Mouse (Mus musculus): ENCODE data around the gene Pnpla2. TPM values are rescaled to one million over a fixed set of nuclear protein-coding genes. Genes with fewer than 3 reads are reported as not detected.
"Not testable (repeated sequence)": the region's sequence is repeated elsewhere in the genome, so short reads cannot be mapped to it uniquely, and the experiment has no call there.

Gene Pnpla2
- polyA plus RNA-seq, 1 experiment from 2014 or later: 17.7 TPM

GRCm38 (mm10) chr7:141441460-141441859 lies 13.5 kb upstream of the Pnpla2 start:
- no peak overlapping the region for H3K4me3 ChIP-seq
- no peaks in the 10 kb centered on the region for H3K27me3 ChIP-seq (replicated peaks)
- no peak for ATAC-seq (replicated peaks)
- H3K4me2 ChIP-seq: no peak overlapping the region
- H3K36me3 ChIP-seq (replicated peaks): no peaks in the 10 kb centered on the region
- no peak overlapping the region for H3K27ac ChIP-seq
- no peaks in the 10 kb centered on the region for H3K9me3 ChIP-seq
- H3K4me1 ChIP-seq: peaks cover 29% of the 10 kb centered on the region
- WGBS: 96% methylated on average over 9 of the region's 9 CpGs
- H3K9ac ChIP-seq: no peak overlapping the region

DNA sequence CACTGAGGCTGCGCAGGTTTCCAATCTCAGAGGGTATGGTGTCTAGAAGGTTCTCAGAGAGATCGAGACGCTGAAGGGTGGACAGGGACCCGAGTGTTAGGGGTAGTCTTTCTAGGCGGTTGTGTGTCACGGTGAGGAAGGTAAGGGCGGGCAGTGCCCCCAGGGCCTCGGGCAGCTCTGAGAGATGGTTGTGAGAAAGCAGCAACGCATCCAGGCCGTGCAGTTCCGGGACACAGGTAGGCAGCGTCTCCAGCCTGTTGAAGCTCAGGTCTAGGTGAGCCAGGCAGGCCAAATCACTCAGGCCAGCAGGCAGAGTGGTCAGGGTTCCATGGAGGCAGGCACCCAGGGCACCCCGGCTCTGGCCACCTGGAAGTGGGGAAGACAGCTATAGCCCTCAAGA lies 12.8 kb upstream of the Pnpla2 start:
- H3K9ac ChIP-seq: no peak overlapping the region
- WGBS: 93% methylated on average over 13 of the region's 13 CpGs
- no peak for ATAC-seq (replicated peaks)

DNA sequence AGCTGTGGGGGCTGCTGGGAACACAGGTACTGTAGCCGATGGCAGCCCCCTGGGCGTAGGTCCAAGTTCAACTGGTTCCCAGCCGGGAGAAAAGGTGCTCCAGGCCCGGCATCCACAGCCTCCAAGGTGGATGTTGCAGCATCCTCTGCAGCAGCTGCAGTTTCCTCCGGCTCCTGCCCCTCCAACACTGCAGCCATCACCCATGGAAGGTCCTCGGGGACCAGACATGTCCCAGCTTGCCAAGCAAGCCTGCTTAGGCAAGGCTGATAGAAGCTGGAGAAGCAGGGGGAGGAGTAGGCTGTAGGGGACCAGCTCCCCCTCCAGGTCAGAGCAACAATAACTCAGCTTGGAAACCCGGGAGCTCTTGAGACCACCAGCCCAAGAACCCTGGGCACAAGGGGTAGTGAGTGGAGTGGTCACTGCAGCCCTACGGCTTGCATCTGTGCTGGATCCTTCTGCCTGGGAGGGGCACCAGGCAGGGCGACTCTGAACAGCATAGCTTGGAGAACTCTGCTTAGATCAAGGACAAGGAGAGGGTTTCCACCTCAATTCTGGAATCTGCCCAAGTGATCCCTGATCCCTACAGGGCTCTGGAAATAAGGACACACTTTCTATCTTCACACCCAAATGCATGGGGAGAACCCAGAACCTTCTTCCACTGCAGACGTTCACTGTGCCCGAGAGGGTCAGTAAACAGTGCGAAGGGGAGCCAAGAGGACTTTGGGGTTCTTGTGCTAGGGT lies 11.7 kb upstream of the Pnpla2 start:
- no peak for ATAC-seq (replicated peaks)
- WGBS: 22% methylated on average over 12 of the region's 12 CpGs

More for the DNA sequence above, 12.8 kb upstream of the Pnpla2 start:
- peaks cover 29% of the 10 kb centered on the region for H3K4me1 ChIP-seq
- H3K36me3 ChIP-seq (replicated peaks): no peaks in the 10 kb centered on the region
- H3K4me2 ChIP-seq: 0 out of 2 replicates have a peak overlapping the region, but pooled peaks have one; percentile 50
- H3K9me3 ChIP-seq: no peaks in the 10 kb centered on the region
- H3K27ac ChIP-seq: no peak overlapping the region
- no peaks in the 10 kb centered on the region for H3K27me3 ChIP-seq (replicated peaks)
- no peak overlapping the region for H3K4me3 ChIP-seq

DNA sequence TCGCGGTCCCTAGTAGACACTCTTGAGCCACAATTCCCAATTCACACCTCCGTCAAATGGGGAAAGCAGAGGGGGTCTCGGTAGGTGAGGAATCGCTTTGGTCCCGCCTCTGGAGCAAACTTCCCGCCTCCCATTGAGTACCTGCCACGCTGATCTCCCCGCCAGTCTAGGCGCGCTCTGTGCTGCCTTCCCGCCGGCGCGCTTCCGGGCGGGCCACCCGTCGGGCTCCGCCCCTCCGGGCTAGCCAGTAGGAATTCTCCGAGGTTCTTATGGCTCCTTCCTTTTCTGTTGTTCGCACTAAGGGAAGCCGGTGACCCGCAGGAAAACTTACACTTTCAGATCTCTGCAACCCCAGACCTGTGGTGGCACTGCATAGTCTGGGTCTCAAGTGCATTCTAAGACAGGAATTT lies 11.2 kb upstream of the Pnpla2 start, which contains the start of gene Pidd1:
TSS of gene Pidd1 (minus strand) at position 198 of the 410 bp plus-strand sequence.
- WGBS: under 1% methylated on average over 25 of the region's 25 CpGs
- Histone ChIP-seq H3K27ac (no peak within 1 kb of the TSS), H3K9me3 (no peaks in the 10 kb centered on the region), H3K27me3 (replicated peaks) (no peaks in the 10 kb centered on the region), H3K4me1 (peaks cover 29% of the 10 kb centered on the region), H3K36me3 (replicated peaks) (no peaks in the 10 kb centered on the region), H3K4me3 (peak within 1 kb of the TSS; percentile 27), H3K4me2 (peak within 1 kb of the TSS; percentile 50), H3K9ac (peak within 1 kb of the TSS; percentile 29)
- ATAC-seq (replicated peaks): no peak

More for the DNA sequence above, 11.7 kb upstream of the Pnpla2 start:
- Histone ChIP-seq H3K4me2 (peak overlapping the region; percentile 50), H3K4me3 (peak overlapping the region; percentile 27), H3K27me3 (replicated peaks) (no peaks in the 10 kb centered on the region), H3K9ac (peak overlapping the region; percentile 29), H3K36me3 (replicated peaks) (no peaks in the 10 kb centered on the region), H3K27ac (no peak overlapping the region), H3K9me3 (no peaks in the 10 kb centered on the region), H3K4me1 (peaks cover 24% of the 10 kb centered on the region)

- H3K9ac ChIP-seq; H3K27ac ChIP-seq; H3K4me3 ChIP-seq; H3K9me3 ChIP-seq; H3K27me3 ChIP-seq (replicated peaks); H3K36me3 ChIP-seq (replicated peaks); ATAC-seq (replicated peaks): not testable (repeated sequence)
- H3K4me1 ChIP-seq: peaks cover 31% of the 10 kb centered on the region
- WGBS: 87% methylated on average over 3 of the region's 3 CpGs
- peak overlapping the region; percentile 62 for H3K4me2 ChIP-seq
These were observed 8.6 kb upstream of the Pnpla2 start for GRCm38 (mm10) chr7:141446374-141446773.

DNA sequence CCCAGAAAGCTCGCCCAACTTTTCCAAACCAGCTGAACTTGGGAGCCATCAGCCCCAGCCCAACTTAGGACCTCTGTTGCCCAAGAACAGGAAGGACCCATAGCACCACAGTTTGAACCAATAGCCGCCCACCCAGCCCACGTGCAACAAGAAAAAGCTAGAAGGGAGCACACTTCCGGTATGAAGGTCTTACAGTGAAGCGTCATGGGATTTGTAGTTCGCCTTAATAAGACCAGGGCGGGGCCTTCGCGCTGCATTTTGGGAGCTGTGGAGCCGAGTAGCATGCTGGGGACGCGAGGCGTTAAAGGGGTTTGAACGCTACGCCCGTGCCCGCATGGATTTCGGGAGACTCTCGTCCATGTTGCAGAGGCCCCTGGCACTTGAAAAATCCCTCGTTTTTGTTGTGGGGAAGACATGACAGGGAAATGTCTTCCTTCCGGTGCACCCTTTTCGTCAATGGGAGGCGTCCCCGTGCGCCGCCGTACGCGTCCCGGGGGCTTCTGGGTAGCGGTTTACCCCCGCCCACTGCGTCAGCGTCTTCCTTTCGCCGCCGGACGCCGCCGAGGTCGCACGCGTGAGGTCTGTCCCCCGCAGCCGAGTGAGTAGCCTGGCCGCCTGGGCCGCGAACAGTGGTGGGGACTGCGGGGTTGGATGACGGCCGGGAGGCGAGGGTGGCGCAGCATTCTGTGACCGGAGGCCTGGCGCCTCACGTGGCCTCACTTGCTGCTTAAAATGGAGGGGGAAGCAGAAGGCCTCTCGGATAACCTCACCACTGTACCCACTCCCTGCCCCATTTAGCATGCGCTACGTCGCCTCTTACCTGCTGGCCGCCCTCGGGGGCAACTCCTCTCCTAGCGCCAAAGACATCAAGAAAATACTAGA lies 7.6 kb upstream of the Pnpla2 start, which contains the start of gene Rplp2:
TSS of gene Rplp2 (plus strand) at position 261 of the 882 bp plus-strand sequence.
- H3K4me1 ChIP-seq: peaks cover 31% of the 10 kb centered on the region
- H3K4me2 ChIP-seq: peak within 1 kb of the TSS; percentile 62
- WGBS: under 1% methylated on average over 63 of the region's 63 CpGs
- peaks cover 10% of the 10 kb centered on the region; the same call in 1 of the 2 replicates for H3K36me3 ChIP-seq (replicated peaks)
- ATAC-seq (replicated peaks): peak; percentile 94
- peak within 1 kb of the TSS; percentile 69 for H3K4me3 ChIP-seq
- no peaks in the 10 kb centered on the region for H3K9me3 ChIP-seq
- peak within 1 kb of the TSS; percentile 81 for H3K9ac ChIP-seq
- H3K27me3 ChIP-seq (replicated peaks): no peaks in the 10 kb centered on the region
- H3K27ac ChIP-seq: peak within 1 kb of the TSS; percentile 95

DNA sequence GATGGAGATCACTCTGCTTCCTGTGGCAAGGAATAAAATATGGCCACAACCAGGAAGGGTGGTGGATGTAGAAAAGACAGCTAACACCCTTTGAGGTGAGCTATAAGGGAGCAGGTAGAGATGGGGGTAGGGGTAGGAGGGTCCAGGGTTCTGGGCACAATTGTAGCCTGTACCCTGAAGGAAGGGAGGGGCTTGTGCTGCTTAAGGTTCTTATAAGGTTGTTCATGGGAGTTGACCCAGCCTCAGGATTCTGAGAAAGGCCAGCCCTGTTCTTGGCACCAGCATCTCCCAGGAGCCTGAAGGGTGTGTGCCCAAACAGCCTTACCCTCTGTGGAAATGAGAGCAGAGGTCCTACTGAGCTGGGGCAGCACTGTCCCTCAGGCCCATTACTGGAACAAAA lies 3.1 kb upstream of the Pnpla2 start:
- peaks cover 28% of the 10 kb centered on the region for H3K4me1 ChIP-seq
- H3K27me3 ChIP-seq (replicated peaks): no peaks in the 10 kb centered on the region
- no peak overlapping the region for H3K4me2 ChIP-seq
- ATAC-seq (replicated peaks): no peak
- peaks cover 10% of the 10 kb centered on the region; the same call in 1 of the 2 replicates for H3K36me3 ChIP-seq (replicated peaks)
- no peak overlapping the region for H3K4me3 ChIP-seq
- H3K9me3 ChIP-seq: no peaks in the 10 kb centered on the region
- no peak overlapping the region for H3K27ac ChIP-seq
- no peak overlapping the region for H3K9ac ChIP-seq

DNA sequence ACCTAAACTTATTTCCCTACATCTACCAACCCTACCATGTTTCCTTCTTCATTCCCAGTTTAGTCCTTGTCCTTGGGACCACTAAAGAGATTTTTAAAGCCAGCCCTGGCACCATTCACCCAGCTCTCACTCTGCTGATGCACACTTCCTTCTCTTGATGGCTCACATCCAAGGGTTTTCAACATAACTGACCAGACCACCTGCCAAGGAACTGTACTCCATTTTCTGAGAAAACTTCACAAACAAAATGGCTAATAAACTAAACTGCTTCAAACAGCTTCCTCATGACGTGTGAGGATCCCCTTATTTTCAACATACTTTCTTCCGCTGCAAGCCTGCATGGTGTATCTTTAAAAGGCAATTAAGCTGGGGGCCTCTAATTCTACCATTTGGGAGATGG lies 1.4 kb upstream of the Pnpla2 start:
- WGBS: 77% methylated on average over 2 of the region's 2 CpGs
- H3K27me3 ChIP-seq (replicated peaks): no peaks in the 10 kb centered on the region
- ATAC-seq (replicated peaks): no peak
- no peak overlapping the region for H3K27ac ChIP-seq
- no peak overlapping the region for H3K4me3 ChIP-seq
- H3K4me1 ChIP-seq: peaks cover 20% of the 10 kb centered on the region
- H3K36me3 ChIP-seq (replicated peaks): peaks cover 10% of the 10 kb centered on the region; the same call in 1 of the 2 replicates
- no peaks in the 10 kb centered on the region for H3K9me3 ChIP-seq
- H3K4me2 ChIP-seq: no peak overlapping the region
- no peak overlapping the region for H3K9ac ChIP-seq

GRCm38 (mm10) chr7:141455610-141456314 lies 764 bp downstream of the Pnpla2 start:
- Histone ChIP-seq H3K4me1 (peaks cover 17% of the 10 kb centered on the region), H3K27ac (peak overlapping the region; percentile 69), H3K4me2 (peak overlapping the region; percentile 92), H3K9me3 (no peaks in the 10 kb centered on the region), H3K4me3 (peak overlapping the region; percentile 73), H3K36me3 (replicated peaks) (peaks cover 13% of the 10 kb centered on the region; the same call in 1 of the 2 replicates), H3K27me3 (replicated peaks) (peaks cover 12% of the 10 kb centered on the region), H3K9ac (peak overlapping the region; percentile 69)
- 2% methylated on average over 23 of the region's 23 CpGs for WGBS
- ATAC-seq (replicated peaks): peak; percentile 35

DNA sequence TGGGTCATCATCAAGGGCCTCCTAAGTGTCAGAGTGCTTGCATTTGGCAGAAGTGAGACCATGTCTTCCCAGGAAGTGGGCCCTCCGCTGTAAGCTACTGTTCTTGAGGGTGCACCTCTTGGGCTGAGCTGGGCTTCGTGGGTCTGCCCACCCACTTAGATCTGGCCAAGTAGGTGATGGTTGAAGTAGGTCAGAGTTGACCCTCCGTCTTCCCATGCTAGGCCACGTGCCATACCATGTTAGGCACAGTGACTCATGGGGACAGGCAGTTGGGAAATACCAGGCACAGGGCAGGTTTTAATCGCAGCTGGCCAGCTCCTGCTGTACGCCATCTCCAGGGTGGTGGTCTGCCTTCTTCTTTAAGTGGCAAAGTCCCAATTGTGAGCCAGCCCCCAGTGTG lies 1.7 kb downstream of the Pnpla2 start:
- no peak for ATAC-seq (replicated peaks)
- Histone ChIP-seq H3K4me3 (no peak overlapping the region), H3K4me2 (peak overlapping the region; percentile 92), H3K36me3 (replicated peaks) (peaks cover 10% of the 10 kb centered on the region; the same call in 1 of the 2 replicates), H3K27me3 (replicated peaks) (peaks cover 22% of the 10 kb centered on the region), H3K27ac (no peak overlapping the region), H3K9me3 (no peaks in the 10 kb centered on the region), H3K4me1 (peaks cover 21% of the 10 kb centered on the region), H3K9ac (no peak overlapping the region)
- 92% methylated on average over 6 of the region's 6 CpGs for WGBS

DNA sequence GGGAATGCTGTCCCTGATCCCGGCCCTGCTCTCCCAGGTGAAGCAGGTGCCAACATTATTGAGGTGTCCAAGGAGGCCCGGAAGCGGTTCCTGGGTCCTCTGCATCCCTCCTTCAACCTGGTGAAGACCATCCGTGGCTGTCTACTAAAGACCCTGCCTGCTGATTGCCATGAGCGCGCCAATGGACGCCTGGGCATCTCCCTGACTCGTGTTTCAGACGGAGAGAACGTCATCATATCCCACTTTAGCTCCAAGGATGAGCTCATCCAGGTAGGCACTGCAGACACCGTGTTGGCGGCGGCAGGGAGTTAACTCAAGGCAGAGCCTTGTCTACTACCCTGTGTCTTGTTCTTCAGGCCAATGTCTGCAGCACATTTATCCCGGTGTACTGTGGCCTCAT lies 2.2 kb downstream of the Pnpla2 start:
- peaks cover 25% of the 10 kb centered on the region for H3K27me3 ChIP-seq (replicated peaks)
- no peak for ATAC-seq (replicated peaks)
- H3K4me3 ChIP-seq: no peak overlapping the region
- WGBS: 95% methylated on average over 14 of the region's 14 CpGs
- no peak overlapping the region for H3K4me2 ChIP-seq
- H3K9me3 ChIP-seq: no peaks in the 10 kb centered on the region
- no peak overlapping the region for H3K9ac ChIP-seq
- H3K36me3 ChIP-seq (replicated peaks): peaks cover 5% of the 10 kb centered on the region; the same call in 1 of the 2 replicates
- no peak overlapping the region for H3K27ac ChIP-seq
- H3K4me1 ChIP-seq: peaks cover 25% of the 10 kb centered on the region
